Mouse (Mus musculus) bone marrow macrophage, adult 2 months (primary cell): ENCODE results near the gene 4930412O13Rik.

ENCODE experiments used
- CTCF ChIP-seq: IDR thresholded peaks from 2 replicates; pipeline ENCODE4 v1.5.1; 2012; ENCODE audit warnings: low read depth, mild to moderate bottlenecking, low read length, moderate library complexity
- POLR2A ChIP-seq: IDR thresholded peaks from 2 replicates; pipeline ENCODE4 v1.6.1; 2012; ENCODE audit warnings: mild to moderate bottlenecking, low read depth, low read length, borderline replicate concordance

DNA sequence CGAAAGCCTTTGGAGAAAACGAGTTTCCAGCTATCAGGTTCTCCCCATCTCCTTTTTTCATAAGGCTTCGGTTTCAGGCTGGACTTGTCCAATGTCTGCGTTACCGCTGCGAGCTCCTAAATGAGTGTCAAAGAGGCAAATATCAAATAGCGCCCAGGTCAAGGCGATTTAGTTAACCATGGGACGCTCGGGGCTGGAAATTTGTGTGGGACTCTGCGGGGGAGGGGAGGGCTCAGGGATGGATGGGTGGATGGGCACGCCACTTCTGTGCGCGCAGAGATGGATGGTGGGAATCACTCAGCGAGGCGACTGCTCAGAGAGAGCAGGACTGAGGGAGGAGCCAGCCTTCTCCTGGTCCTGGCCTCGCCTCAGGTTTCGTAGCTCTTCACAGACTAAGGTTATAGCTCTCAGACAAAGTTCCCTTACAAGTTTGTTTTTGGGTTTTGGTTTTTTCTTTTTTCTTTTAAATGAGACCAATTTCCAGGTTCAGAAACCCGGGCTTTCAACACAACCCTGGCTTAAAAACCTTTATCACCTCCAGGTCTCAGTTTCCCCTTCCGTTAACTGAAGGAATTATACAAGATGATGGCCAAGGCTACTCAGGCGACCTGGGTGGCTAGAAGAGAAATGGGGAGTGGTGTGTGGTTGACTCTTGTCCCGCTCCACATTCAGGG is 15.2 kb downstream of the 4930412O13Rik start:
- TF ChIP-seq CTCF (no peak), POLR2A (no peak)
